Mouse (Mus musculus): ENCODE measurements at regions not wholly inside any gene's neighbourhood (a gene's known extent, or its start where the extent isn't known, plus 50 kb on each side); places are given as distances from the start of the nearest gene placed in this dataset.

- TF ChIP-seq POLR2A (IDR thresholded peaks at IDR 0.05; ENCODE audit: extremely low read depth, insufficient read depth, low read length) = no peak
- TF ChIP-seq CTCF (IDR thresholded peaks at IDR 0.05; ENCODE audit: extremely low read depth, insufficient read depth, low read length) = no peak
- Histone ChIP-seq H3K4me3 (ENCODE audit: insufficient read depth, low read length) (no peak overlapping the region), H3K27ac (ENCODE audit: insufficient read depth, low read length) (no peak overlapping the region), H3K4me1 (ENCODE audit: control insufficient read depth, insufficient read depth, low read length) (peaks cover 6% of the 10 kb centered on the region)
These were observed 130.3 kb upstream of the Gm17728 start for GRCm38 (mm10) chr17:9291601-9292000.

- peaks cover 6% of the 10 kb centered on the region for H3K4me1 ChIP-seq (ENCODE audit: control insufficient read depth, insufficient read depth, low read length)
- H3K27ac ChIP-seq (ENCODE audit: insufficient read depth, low read length) = no peak overlapping the region
- H3K4me3 ChIP-seq (ENCODE audit: insufficient read depth, low read length) = no peak overlapping the region
- TF ChIP-seq POLR2A (IDR thresholded peaks at IDR 0.05; ENCODE audit: extremely low read depth, insufficient read depth, low read length) (no peak), CTCF (IDR thresholded peaks at IDR 0.05; ENCODE audit: extremely low read depth, insufficient read depth, low read length) (no peak)
These were observed 129.6 kb upstream of the Gm17728 start for GRCm38 (mm10) chr17:9292296-9292695.

- TF ChIP-seq CTCF (IDR thresholded peaks at IDR 0.05; ENCODE audit: extremely low read depth, insufficient read depth, low read length) = no peak
- TF ChIP-seq POLR2A (IDR thresholded peaks at IDR 0.05; ENCODE audit: extremely low read depth, insufficient read depth, low read length) = no peak
- Histone ChIP-seq H3K4me1 (ENCODE audit: control insufficient read depth, insufficient read depth, low read length) (peaks cover 5% of the 10 kb centered on the region), H3K27ac (ENCODE audit: insufficient read depth, low read length) (no peak overlapping the region), H3K4me3 (ENCODE audit: insufficient read depth, low read length) (no peak overlapping the region)
These were observed 125.5 kb upstream of the Gm17728 start for GRCm38 (mm10) chr17:9296371-9296770.

GRCm38 (mm10) chr17:9298231-9298630 lies 123.6 kb upstream of the Gm17728 start:
- Histone ChIP-seq H3K27ac (ENCODE audit: insufficient read depth, low read length) (no peak overlapping the region), H3K4me3 (ENCODE audit: insufficient read depth, low read length) (no peak overlapping the region), H3K4me1 (ENCODE audit: control insufficient read depth, insufficient read depth, low read length) (peaks cover 5% of the 10 kb centered on the region)
- TF ChIP-seq CTCF (IDR thresholded peaks at IDR 0.05; ENCODE audit: extremely low read depth, insufficient read depth, low read length) (no peak), POLR2A (IDR thresholded peaks at IDR 0.05; ENCODE audit: extremely low read depth, insufficient read depth, low read length) (no peak)

- Histone ChIP-seq H3K4me3 (ENCODE audit: insufficient read depth, low read length) (no peak overlapping the region), H3K4me1 (ENCODE audit: control insufficient read depth, insufficient read depth, low read length) (peaks cover 5% of the 10 kb centered on the region), H3K27ac (ENCODE audit: insufficient read depth, low read length) (no peak overlapping the region)
- TF ChIP-seq POLR2A (IDR thresholded peaks at IDR 0.05; ENCODE audit: extremely low read depth, insufficient read depth, low read length) = no peak
- no peak for TF ChIP-seq CTCF (IDR thresholded peaks at IDR 0.05; ENCODE audit: extremely low read depth, insufficient read depth, low read length)
These were observed 120.8 kb upstream of the Gm17728 start for GRCm38 (mm10) chr17:9301101-9301501.

- Histone ChIP-seq H3K27ac (ENCODE audit: insufficient read depth, low read length) (no peak overlapping the region), H3K4me3 (ENCODE audit: insufficient read depth, low read length) (no peak overlapping the region), H3K4me1 (ENCODE audit: control insufficient read depth, insufficient read depth, low read length) (no peaks in the 10 kb centered on the region)
- TF ChIP-seq CTCF (IDR thresholded peaks at IDR 0.05; ENCODE audit: extremely low read depth, insufficient read depth, low read length) (no peak), POLR2A (IDR thresholded peaks at IDR 0.05; ENCODE audit: extremely low read depth, insufficient read depth, low read length) (no peak)
These were observed 113.4 kb upstream of the Gm17728 start for GRCm38 (mm10) chr17:9308507-9308906.

GRCm38 (mm10) chr17:9322772-9323171 lies 99.1 kb upstream of the Gm17728 start:
- no peak overlapping the region for H3K27ac ChIP-seq (ENCODE audit: insufficient read depth, low read length)
- TF ChIP-seq CTCF (IDR thresholded peaks at IDR 0.05; ENCODE audit: extremely low read depth, insufficient read depth, low read length) (no peak), POLR2A (IDR thresholded peaks at IDR 0.05; ENCODE audit: extremely low read depth, insufficient read depth, low read length) (no peak)

GRCm38 (mm10) chr17:9328886-9329455 lies 92.9 kb upstream of the Gm17728 start:
- Histone ChIP-seq H3K4me3 (ENCODE audit: insufficient read depth, low read length) (no peak overlapping the region), H3K4me1 (ENCODE audit: control insufficient read depth, insufficient read depth, low read length) (no peaks in the 10 kb centered on the region), H3K27ac (ENCODE audit: insufficient read depth, low read length) (no peak overlapping the region)
- TF ChIP-seq POLR2A (IDR thresholded peaks at IDR 0.05; ENCODE audit: extremely low read depth, insufficient read depth, low read length) = no peak
- TF ChIP-seq CTCF (IDR thresholded peaks at IDR 0.05; ENCODE audit: extremely low read depth, insufficient read depth, low read length) = no peak

More at GRCm38 (mm10) chr17:9322772-9323171, 99.1 kb upstream of the Gm17728 start:
- Histone ChIP-seq H3K4me3 (ENCODE audit: insufficient read depth, low read length) (no peak overlapping the region), H3K4me1 (ENCODE audit: control insufficient read depth, insufficient read depth, low read length) (no peaks in the 10 kb centered on the region)

GRCm38 (mm10) chr17:9357572-9358159 lies 64.2 kb upstream of the Gm17728 start:
- Histone ChIP-seq H3K27ac (ENCODE audit: insufficient read depth, low read length) (no peak overlapping the region), H3K4me3 (ENCODE audit: insufficient read depth, low read length) (no peak overlapping the region), H3K4me1 (ENCODE audit: control insufficient read depth, insufficient read depth, low read length) (no peaks in the 10 kb centered on the region)
- TF ChIP-seq POLR2A (IDR thresholded peaks at IDR 0.05; ENCODE audit: extremely low read depth, insufficient read depth, low read length) (no peak), CTCF (IDR thresholded peaks at IDR 0.05; ENCODE audit: extremely low read depth, insufficient read depth, low read length) (no peak)

Data from cortical plate, adult 2 months (tissue).